Mouse (Mus musculus) embryonic facial prominence, embryonic 11.5 days (tissue): Measurements from ENCODE around the gene Dnajb6. TPM values are rescaled to one million over a fixed set of nuclear protein-coding genes. Genes with fewer than 3 reads are reported as not detected.
A peak's percentile ranks its signal among the peaks of the same experiment; 100 is the strongest.

Source experiments
- ATAC-seq: fragments of 200-750 bp; cut with Nextera tagmentation; replicated peaks from 2 replicates; pipeline ENCODE4 v1.8.0; 2017; ENCODE audit warnings: low read depth; ENCODE audit not compliant: insufficient number of reproducible peaks, low FRiP score, low TSS enrichment
- DNase-seq: peaks from one replicate; pipeline ENCODE4 v3.0.0-alpha.2; 2015; ENCODE audit warnings: low spot score
- H3K27ac ChIP-seq: fragments of 300-500 bp; sonication (generic); replicated peaks from 2 replicates; pipeline ENCODE4 v1.5.1; 2014; ENCODE audit warnings: mild to moderate bottlenecking, low read depth, low read length, control low read depth
- H3K27me3 ChIP-seq: fragments of 300-500 bp; sonication (generic); 2 replicates; pipeline ENCODE4 v1.6.1; 2014; ENCODE audit warnings: mild to moderate bottlenecking, low read length, moderate library complexity, mixed read lengths; ENCODE audit not compliant: control insufficient read depth, insufficient read depth
- H3K36me3 ChIP-seq: fragments of 300-500 bp; sonication (generic); replicated peaks from 2 replicates; pipeline ENCODE4 v1.6.1; 2014; ENCODE audit warnings: low read depth, mild to moderate bottlenecking, low read length, moderate library complexity, mixed read lengths; ENCODE audit not compliant: control insufficient read depth, insufficient read depth
- H3K4me1 ChIP-seq: fragments of 300-500 bp; sonication (generic); 2 replicates; pipeline ENCODE4 v1.6.1; 2014; ENCODE audit warnings: low read length, mixed read lengths; ENCODE audit not compliant: control insufficient read depth, insufficient read depth
- H3K4me2 ChIP-seq: fragments of 300-500 bp; sonication (generic); 2 replicates; pipeline ENCODE4 v1.6.1; 2014; ENCODE audit warnings: low read depth, mild to moderate bottlenecking, control low read depth, low read length, moderate library complexity
- H3K4me3 ChIP-seq: fragments of 300-500 bp; sonication (generic); 2 replicates; pipeline ENCODE4 v1.5.1; 2014; ENCODE audit warnings: low read depth, low read length, control low read depth
- H3K9ac ChIP-seq: fragments of 300-500 bp; sonication (generic); replicated peaks from 2 replicates; pipeline ENCODE4 v1.6.1; 2014; ENCODE audit warnings: mild to moderate bottlenecking, control low read depth, low read length
- H3K9me3 ChIP-seq: fragments of 300-500 bp; sonication (generic); replicated peaks from 2 replicates; pipeline ENCODE4 v1.6.1; 2016; ENCODE audit warnings: mild to moderate bottlenecking, low read length, inconsistent platforms, mixed read lengths; ENCODE audit not compliant: control insufficient read depth
- WGBS: fragments of 180-500 bp; shearing (Covaris S2); extraction: QIAGEN DNeasy Blood & Tissue Kit; methylation state at CpG from one replicate; pipeline ENCODE4 v1.1.7; 2014; 5-methylcytosine and 5-hydroxymethylcytosine counted together
- polyA plus RNA-seq: library from polyadenylated mRNA; unstranded; fragments of >200 nt; fragmentation: Nextera tagmentation; extraction: Ambion mirVana; gene quantifications from 2 replicates; pipeline ENCODE4 v1.2.1, GENCODE M21; 2014

The Dnajb6 gene
- polyA plus RNA-seq, result 217 and 236 TPM in 2 replicates

- under 1% methylated on average over 46 of the region's 46 CpGs for WGBS
- ATAC-seq (peak; percentile 93), DNase-seq (peak; percentile 95)
- no peaks in the 10 kb centered on the region for H3K27me3 ChIP-seq
- H3K9me3 ChIP-seq, result no peaks in the 10 kb centered on the region
- H3K9ac ChIP-seq, result peak within 1 kb of the TSS; percentile 94
- no peaks in the 10 kb centered on the region for H3K4me1 ChIP-seq
- H3K4me3 ChIP-seq, result peak within 1 kb of the TSS; percentile 97
- peak within 1 kb of the TSS; percentile 69 for H3K4me2 ChIP-seq
- H3K27ac ChIP-seq, result peak within 1 kb of the TSS; percentile 92
- no peaks in the 10 kb centered on the region for H3K36me3 ChIP-seq
Observed at GRCm38 (mm10) chr5:29735557-29736061, at the start of gene Dnajb6, which contains the start of gene Gm5129. Gene Dnajb6, plus strand, starts transcription at chr5:29735688. Gene Gm5129, minus strand, starts transcription at chr5:29735936.

- Histone ChIP-seq H3K27me3 (no peaks in the 10 kb centered on the region), H3K4me1 (no peaks in the 10 kb centered on the region), H3K36me3 (no peaks in the 10 kb centered on the region), H3K4me2 (no peak overlapping the region), H3K9ac (no peak overlapping the region), H3K27ac (no peak overlapping the region), H3K4me3 (no peak overlapping the region), H3K9me3 (no peaks in the 10 kb centered on the region)
- 56% methylated on average over 3 of the region's 3 CpGs for WGBS
- ATAC-seq (no peak), DNase-seq (peak; percentile 80)
Observed at GRCm38 (mm10) chr5:29687671-29688070, 47.8 kb upstream of the Dnajb6 start.

DNA sequence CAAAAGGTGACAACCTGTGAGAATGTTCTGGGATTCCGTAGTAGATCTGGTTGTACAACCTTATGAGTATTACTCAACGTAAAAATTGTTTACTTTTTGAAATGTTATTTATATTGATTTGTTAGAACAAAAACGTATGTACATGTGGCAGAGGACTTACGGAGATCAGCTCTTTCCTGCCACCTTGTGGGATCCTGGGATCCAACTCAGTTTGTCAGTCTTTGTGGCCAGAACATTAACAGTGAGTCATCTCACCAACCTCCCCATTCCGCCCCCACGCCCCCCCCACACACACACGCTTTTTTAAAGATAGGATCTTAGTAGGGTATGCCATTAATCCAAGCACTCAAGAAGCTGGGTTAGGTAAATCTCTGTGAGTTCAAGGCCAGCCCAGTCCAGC is 47.1 kb upstream of the Dnajb6 start:
- H3K4me3 ChIP-seq, result no peak overlapping the region
- DNase-seq (no peak), ATAC-seq (no peak)
- no peaks in the 10 kb centered on the region for H3K27me3 ChIP-seq
- H3K36me3 ChIP-seq, result no peaks in the 10 kb centered on the region
- H3K4me1 ChIP-seq, result no peaks in the 10 kb centered on the region
- WGBS, result 71% methylated on average over 7 of the region's 7 CpGs
- no peak overlapping the region for H3K27ac ChIP-seq
- H3K9ac ChIP-seq, result no peak overlapping the region
- H3K9me3 ChIP-seq, result no peaks in the 10 kb centered on the region
- no peak overlapping the region for H3K4me2 ChIP-seq

DNA sequence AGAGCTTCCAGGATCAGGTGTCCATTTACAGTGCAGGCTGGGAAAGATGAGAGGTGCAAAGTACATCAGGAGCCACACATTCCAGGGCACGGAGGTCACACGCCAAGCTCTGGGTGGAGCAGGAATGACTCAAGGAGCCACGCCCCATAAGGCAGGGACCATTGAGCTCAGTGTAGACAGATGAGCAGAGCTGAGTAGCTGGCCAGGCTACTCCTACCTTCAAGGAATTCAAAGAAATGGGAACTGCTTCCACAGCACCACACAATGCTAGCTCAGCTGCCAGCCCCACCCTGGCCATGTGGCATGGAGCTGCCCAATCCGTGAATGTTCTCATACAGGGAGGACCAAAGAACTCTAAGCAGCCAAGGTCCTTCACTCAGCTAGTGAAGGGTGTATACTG is 37.0 kb upstream of the Dnajb6 start:
- ATAC-seq (no peak), DNase-seq (no peak)
- H3K4me3 ChIP-seq, result no peak overlapping the region
- H3K4me2 ChIP-seq, result no peak overlapping the region
- no peaks in the 10 kb centered on the region for H3K4me1 ChIP-seq
- H3K9me3 ChIP-seq, result no peaks in the 10 kb centered on the region
- H3K9ac ChIP-seq, result no peak overlapping the region
- H3K36me3 ChIP-seq, result no peaks in the 10 kb centered on the region
- H3K27me3 ChIP-seq, result no peaks in the 10 kb centered on the region
- no peak overlapping the region for H3K27ac ChIP-seq
- WGBS, result 78% methylated on average over 4 of the region's 4 CpGs

GRCm38 (mm10) chr5:29699520-29700202 is 35.8 kb upstream of the Dnajb6 start:
- no peak overlapping the region for H3K4me3 ChIP-seq
- no peak overlapping the region for H3K27ac ChIP-seq
- H3K36me3 ChIP-seq, result no peaks in the 10 kb centered on the region
- no peaks in the 10 kb centered on the region for H3K9me3 ChIP-seq
- no peaks in the 10 kb centered on the region for H3K27me3 ChIP-seq
- no peak overlapping the region for H3K9ac ChIP-seq
- no peak overlapping the region for H3K4me2 ChIP-seq
- 76% methylated on average over 2 of the region's 2 CpGs for WGBS
- no peaks in the 10 kb centered on the region for H3K4me1 ChIP-seq
- ATAC-seq (no peak), DNase-seq (no peak)

GRCm38 (mm10) chr5:29707241-29707640 is 28.2 kb upstream of the Dnajb6 start:
- no peak overlapping the region for H3K4me2 ChIP-seq
- H3K9me3 ChIP-seq, result no peaks in the 10 kb centered on the region
- H3K36me3 ChIP-seq, result no peaks in the 10 kb centered on the region
- WGBS, result 86% methylated on average over 4 of the region's 4 CpGs
- DNase-seq, result no peak
- H3K4me1 ChIP-seq, result no peaks in the 10 kb centered on the region
- H3K4me3 ChIP-seq, result no peak overlapping the region
- H3K27ac ChIP-seq, result no peak overlapping the region
- no peak overlapping the region for H3K9ac ChIP-seq
- H3K27me3 ChIP-seq, result no peaks in the 10 kb centered on the region
- no peak for ATAC-seq

GRCm38 (mm10) chr5:29708258-29708657 is 27.2 kb upstream of the Dnajb6 start:
- no peak for ATAC-seq
- H3K4me2 ChIP-seq, result no peak overlapping the region

GRCm38 (mm10) chr5:29711631-29712030 is 23.9 kb upstream of the Dnajb6 start:
- Histone ChIP-seq H3K27ac (no peak overlapping the region), H3K4me3 (no peak overlapping the region), H3K9ac (no peak overlapping the region), H3K27me3 (no peaks in the 10 kb centered on the region), H3K36me3 (no peaks in the 10 kb centered on the region), H3K4me2 (no peak overlapping the region), H3K4me1 (no peaks in the 10 kb centered on the region), H3K9me3 (no peaks in the 10 kb centered on the region)
- ATAC-seq (no peak), DNase-seq (no peak)

More at GRCm38 (mm10) chr5:29708258-29708657, 27.2 kb upstream of the Dnajb6 start:
- H3K9me3 ChIP-seq, result no peaks in the 10 kb centered on the region
- H3K36me3 ChIP-seq, result no peaks in the 10 kb centered on the region
- 21% methylated on average over 5 of the region's 5 CpGs for WGBS
- no peak overlapping the region for H3K4me3 ChIP-seq
- H3K4me1 ChIP-seq, result no peaks in the 10 kb centered on the region
- no peaks in the 10 kb centered on the region for H3K27me3 ChIP-seq
- H3K27ac ChIP-seq, result no peak overlapping the region
- no peak overlapping the region for H3K9ac ChIP-seq
- peak; percentile 51 for DNase-seq
